Mouse (Mus musculus) layer of hippocampus, adult 9-11 months (tissue): Measurements from ENCODE around the gene Unc79.

Experiments used
- DNase-seq: peaks from one replicate; pipeline ENCODE4 v3.0.0; 2022

The Unc79 gene

DNA sequence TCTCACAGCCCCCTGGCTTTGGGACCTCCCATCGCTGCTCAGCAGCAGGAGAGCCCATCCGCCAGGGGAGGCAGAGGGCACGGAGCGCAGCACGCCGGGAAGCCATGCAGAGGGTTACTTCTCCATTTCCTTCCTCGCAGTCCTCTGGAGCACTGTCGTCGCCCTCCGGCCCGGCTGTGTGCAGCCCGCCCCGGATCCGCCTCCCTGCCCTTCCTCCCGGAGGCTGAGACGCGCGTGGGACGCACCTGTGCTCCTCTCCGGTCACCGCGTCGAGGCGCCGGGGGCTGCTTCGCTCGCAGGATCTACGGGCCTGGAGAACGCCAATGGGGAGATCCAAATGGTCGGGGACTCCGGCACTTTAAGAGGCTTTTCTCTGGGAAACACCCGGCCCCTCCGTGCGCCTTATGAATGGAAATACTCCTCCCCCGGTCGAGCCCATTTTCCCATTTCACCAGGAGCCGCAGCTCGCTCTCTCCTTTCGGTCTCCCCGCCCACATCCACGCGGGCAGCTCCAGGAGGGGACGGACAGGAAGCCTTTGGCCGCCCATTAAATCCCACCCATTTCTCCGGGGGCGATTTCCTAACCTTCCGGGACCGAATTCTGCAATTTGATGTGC lies at the start of gene Unc79:
Unc79 (plus strand) TSS at position 82 of the 617 bp plus-strand sequence.
- DNase-seq: peak; percentile 86

DNA sequence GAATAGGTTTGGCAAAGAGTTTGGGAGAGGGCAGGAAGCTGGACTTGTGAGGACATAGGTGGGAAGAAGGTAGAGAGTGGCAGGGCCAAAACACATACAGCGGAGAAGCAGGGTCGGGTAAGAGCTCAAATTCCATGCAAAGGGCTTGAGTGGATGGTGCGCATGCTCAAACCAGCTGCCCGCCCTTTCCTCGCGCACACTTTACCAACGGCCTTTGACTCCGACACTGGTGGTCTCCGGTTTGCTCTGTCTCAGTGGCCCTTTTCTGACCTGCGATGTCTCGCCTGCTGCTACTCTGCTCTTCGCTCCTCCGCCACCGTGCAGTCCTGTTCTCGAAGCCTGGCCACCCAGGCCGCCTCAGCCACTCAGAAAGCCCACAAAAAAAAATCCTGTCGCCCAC lies 49.6 kb upstream of the Unc79 start, which contains the start of gene Cox8c:
Cox8c (plus strand) TSS at position 226 of the 400 bp plus-strand sequence.
- DNase-seq: no peak

DNA sequence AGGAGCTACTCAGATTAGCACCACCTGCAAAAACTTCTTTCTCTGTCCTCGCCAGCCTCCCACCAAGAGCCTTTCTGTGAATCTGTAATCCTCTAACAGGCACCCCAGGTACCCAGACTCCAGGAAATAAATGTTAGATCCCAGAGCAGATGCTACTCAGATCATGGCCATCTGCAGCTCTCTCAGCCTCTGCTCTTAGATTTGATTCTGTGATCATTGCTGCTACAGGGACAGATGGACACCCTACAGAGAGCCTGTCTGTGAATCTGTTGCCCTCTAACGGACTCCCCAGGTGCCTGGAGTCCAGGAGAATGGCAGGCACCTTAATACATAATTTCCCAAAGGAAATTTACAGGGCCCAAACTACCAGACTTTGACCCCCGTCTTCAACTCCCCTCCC lies 40.5 kb upstream of the Unc79 start:
- DNase-seq: peak; percentile 53

DNA sequence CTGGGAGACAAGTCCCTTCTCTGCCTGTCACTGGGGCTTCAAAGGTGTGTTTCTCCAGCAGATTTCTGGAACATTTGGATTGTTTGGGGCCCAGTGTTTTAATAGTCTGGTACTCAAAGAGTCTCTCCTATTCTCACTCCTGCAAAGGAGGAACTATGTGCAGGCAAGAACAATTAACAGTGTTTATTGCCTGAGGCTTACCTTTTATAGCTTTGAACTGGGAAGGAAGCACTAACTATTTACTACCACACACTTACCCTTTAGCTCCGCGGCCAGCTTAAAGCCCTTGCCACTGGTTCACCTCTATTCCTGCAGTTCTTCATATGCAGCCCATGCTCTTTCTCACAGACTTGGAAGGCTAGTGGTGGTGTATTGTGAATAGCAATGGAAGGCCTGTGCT lies 32.6 kb upstream of the Unc79 start:
- no peak for DNase-seq

DNA sequence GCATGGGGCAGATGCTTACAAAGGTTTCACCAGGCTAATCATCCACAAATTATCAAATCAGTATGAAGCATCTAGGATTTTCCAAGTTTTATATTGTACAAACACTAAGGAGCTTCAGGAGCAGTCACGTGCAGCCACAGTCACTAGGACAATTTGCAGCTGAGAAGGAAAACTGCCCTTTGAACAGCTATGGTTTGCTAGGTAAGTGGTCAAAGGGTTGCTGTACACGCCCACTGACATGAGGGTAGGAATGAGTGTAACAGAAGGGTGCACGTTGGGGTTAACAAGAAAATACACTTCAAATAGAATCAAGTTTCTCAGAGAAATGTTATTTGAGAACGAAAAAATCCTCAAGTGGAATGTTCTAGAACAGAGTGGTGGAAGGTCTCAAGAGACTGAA lies 18.9 kb upstream of the Unc79 start:
- no peak for DNase-seq

DNA sequence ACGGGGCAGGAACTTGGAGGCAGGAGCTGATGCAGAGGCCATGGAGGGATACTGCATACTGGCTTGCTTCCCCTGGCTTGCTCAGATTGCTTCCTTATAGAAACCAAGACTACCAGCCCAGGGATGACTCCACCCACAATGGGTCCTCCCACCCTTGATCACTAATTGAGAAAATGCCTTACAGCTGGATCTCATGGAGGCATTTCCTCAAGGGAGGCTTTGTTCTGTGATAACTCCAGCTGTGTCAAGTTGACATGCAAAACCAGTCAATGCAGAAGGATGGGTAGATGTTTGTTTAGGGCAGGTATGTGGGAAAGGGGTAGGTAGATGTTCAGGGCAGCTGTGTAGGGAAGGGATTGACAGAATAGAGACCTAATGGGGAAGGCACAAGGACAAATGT lies 18.3 kb upstream of the Unc79 start:
- no peak for DNase-seq

DNA sequence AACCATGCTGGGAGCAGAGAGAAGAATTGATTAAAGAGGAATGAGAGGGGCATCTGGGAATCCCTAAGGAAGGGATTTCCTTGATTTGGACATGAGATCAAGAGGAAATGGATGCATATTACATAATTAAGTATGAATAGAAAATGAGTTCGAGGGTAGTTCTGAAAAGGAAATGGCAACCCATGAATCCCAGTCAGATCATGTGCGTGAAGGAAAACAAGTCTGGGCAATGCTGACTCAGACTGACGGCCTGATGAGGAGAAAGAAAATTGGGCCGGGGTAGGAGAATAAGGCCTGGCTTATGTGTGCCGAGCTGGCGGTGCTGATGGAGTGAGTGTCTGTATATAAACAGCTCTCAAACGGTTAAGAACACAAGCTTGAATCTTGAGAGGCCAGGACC lies 17.9 kb upstream of the Unc79 start:
- no peak for DNase-seq

DNA sequence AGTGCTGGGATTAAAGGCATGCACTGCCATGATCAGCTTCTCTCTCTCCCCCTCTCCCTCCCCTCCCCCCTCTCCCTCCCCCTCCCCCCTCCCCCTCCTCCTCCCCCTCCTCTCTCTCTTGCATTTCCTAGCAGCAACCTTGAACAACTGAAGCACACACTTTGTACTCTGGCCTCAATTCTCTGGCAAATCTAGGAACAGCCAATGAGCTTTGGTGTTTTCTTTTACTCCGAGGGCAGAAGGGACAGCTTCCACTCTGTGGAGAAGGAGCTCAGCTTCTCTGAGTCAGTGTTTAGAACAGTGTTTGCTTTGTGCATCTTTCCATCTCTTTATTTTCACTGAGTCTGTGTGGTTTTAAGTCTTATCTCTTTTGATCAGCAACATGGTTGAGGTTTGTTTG lies 12.8 kb upstream of the Unc79 start:
- no peak for DNase-seq

DNA sequence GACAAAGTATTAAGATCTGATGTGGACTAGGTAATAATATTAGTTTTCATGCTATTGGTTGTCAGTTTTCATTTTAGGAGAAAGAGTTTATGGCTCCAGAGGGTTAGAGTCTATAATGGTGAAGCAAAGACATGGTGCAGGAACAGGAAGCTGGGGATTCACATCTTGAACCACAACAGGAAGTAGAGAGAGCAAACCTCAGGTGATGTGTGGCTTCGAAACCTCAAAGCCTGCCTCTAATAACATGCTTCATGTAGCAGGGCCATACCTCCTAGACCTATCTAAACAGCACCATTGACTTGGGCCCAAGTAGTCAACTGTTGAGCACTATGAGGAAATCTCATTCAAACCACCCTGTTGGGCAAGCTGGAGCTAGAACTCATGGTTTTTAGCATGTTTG lies 3.1 kb upstream of the Unc79 start:
- DNase-seq: no peak

DNA sequence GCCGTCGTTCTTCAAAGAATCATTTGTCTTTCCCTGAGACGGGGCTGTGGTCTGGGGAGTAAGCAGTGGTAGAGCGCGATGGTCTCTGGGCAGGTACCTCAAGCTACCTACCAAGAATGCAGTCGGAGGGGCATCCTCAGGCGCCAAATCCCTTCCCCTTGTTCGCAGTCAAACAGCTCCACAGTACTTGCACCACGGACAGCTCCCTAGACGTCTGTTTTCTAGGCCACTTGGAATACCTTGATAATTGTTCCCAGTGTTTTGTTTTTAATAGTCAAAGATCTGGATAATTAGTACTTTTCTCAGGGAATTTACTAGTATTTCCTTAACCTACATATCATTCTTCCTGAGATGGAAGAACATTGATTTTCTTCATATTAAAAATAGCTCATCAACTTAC lies 833 bp upstream of the Unc79 start:
- DNase-seq: no peak

DNA sequence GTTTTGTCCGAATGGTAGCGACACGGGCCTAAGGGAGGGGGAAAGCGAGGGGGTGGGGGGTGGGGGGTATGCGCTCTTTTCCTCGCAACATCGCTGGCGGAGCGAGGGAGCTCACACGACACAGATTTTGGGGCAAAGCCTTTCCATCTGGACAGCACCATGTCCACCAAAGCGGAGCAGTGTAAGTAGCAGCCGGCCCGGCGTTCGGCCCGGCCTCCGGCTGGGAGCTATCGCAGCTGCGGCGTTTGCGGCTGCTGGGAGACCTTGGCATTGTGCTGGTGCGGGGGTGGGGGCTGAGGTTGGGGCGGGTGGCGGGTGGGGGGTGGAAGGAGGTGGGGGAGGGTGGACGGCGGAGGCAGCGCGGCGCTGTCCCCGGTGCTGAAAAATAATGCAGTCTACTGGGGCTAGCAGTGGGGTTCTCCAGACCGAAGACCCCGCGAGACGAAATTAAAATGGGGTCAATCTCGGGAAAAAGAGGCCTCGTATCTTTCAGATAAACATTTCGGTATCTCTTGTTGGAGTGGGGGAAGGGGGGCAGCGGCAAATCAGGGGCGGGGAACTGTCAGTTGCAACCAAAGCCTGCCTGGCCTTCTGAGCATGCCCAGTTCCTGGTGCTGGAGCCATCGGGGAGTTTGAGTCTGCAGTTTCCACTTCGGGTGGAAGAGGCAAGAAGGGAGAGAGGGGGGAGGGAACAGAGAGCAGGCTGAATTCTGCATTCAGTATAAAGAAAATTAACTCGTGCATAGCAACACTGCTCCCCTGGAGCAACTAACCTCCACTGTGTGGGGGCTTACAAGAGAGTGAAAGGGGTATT lies 943 bp downstream of the Unc79 start:
- DNase-seq: peak; percentile 74

DNA sequence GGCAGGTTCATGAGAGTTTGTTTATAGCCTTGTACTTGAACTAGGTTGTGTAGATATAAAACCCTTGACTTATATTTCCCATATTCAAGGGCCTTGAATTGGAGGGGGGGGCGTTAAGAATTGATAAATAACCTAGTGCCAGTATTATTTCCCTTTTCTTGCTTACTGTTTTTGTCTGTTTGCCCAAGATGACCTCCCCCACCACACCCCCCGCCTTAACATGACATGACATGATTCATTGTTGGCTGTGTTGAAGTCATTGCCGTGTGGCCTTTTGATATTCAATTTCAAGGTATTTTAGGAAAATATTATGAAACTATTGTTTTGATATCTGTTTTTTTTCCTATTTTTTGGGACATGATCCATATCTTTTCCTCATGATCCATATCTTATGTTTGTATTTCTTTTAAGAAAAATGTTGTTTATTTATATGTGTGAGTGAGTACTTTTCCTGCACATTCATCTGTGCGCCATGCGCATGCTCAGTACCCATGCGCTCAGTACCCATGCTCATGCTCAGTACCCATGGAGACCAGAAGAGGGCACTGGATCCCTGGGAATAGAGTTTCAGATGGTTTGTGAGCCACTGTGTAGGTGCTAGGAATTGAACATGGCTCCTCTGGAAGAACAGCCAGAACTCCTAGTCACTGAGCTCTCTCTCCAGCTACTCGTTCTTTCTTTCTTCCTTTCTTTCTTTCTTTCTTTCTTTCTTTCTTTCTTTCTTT lies 11.6 kb downstream of the Unc79 start:
- DNase-seq: no peak

DNA sequence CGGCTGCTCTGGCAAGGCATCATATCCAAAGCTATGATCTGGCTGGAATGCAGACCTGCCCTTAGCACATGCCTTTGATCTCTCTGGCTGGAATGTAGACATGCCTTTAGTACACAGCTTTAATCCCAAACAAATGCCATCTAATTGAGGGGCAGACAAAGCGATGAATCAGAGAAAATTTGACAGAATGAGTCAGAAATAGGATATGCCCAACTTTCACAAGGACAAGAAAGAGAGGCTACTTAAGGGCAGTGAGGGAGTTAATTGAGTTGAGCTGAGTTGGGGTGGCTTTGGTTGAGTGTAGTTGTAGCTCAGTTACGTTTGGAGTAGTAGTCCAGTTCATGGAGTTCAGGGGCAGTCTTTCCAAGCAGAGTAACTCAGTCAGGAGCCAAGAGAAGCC lies 12.4 kb downstream of the Unc79 start:
- no peak for DNase-seq

DNA sequence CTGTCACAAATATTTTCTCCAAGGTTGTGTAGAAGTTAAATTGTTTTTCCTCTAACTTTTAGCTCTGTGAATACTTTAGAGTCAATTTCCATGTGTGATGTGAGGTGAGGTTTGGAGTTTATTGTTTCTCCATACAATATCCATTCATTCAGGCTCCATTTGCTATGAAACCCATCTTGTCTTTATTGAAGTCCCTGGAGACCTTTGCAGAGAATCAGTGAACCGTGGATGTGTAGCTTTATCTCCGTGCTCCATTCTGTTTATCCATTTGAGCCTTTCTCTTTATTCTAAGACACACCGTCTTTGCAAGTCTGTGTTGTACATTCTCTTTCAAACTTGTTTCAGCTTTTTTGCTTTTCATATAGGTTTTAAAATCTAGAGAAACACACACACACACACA lies 15.8 kb downstream of the Unc79 start:
- DNase-seq: no peak

DNA sequence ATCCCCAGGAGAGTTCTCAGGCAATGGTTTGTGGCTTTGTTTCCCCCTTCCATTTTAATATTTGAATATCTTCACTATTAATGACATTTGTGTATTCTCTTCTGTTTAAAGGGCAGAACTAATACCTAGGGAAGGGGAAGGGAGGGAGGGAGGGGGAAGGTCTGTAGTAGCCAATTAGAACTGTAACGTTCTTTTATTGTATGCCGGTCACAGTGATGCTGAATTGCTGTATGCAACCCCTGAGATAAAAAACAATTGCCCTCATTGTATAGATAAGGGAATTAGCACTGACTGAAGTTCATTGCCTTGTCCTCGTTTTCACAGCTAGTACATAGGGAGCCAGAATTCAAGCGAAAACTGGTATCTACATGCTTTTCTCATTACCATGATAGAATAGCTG lies 31.9 kb downstream of the Unc79 start:
- DNase-seq: no peak

DNA sequence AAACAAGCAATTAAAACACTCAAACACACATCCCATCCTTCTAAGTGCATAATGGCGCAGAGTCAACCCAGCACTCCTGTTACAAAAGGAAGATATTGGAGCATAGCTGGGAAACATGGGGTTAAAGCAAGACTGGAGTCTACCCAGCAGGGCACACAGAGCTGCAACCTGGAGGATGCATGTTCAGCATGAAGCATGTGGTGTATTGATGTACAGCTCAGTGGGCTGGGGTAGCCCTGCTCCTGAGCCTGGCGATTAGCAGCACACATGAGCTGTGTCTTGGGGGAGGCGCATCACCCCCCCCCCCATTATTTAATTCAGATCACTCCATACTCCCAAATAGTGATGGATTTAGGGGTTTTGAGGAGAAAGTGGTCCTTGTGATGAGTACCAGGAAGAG lies 32.9 kb downstream of the Unc79 start:
- no peak for DNase-seq

DNA sequence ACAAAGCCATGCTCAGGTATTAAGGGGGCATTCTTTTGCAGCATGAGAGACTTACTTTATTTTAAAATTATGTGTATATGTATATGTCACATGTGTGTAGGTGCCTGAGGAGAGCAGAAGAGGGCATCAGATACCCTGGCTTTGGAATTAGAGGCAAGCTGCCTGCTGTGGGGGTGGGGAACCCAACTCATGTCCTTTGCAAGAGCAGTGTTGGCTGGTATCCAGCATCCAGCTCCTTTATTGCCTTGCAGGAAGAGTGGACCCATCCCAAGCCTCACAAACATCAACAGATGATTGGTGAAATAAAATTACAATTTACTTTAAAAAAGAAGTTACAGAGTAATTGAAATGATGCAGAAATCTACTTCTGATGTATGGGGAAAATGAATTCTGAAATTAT lies 36.7 kb downstream of the Unc79 start:
- no peak for DNase-seq

DNA sequence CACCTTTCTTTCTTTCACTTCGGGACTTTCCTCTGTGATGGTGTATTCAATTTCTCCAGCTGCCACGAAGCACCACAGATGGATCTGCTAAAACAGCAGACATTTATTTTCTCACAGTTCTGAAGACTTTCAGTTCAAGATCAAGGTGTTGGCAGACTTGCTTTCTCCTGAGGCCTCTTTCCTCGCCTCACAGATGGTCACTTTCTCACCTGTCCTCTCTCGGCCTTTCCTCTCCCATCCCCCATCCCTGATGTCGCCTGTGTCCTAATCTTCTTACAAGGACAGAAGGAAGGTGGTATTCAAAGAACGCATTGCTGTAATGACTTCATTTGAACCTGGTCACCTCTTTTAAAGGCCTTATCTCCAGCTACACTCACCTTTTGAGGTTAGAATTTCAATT lies 39.1 kb downstream of the Unc79 start:
- DNase-seq: no peak

DNA sequence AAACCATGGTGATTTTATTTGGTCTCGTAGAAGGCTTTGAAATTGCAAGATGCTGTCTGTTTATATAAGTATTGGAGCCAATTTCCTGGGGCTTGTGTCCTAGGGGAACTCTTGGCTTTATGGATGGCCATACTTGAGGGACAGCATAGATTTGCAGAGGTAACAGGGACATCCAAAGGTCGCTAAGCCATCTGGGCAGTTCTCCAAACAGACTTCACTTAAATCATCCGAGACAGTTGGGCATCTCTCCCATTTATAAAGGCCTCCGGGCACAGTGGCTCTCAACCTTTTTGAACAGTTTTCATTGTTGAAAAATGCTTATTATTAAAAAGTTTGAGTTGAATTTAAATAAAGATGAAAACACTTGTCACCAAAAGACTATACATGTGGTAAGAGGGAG lies 59.8 kb downstream of the Unc79 start:
- no peak for DNase-seq

DNA sequence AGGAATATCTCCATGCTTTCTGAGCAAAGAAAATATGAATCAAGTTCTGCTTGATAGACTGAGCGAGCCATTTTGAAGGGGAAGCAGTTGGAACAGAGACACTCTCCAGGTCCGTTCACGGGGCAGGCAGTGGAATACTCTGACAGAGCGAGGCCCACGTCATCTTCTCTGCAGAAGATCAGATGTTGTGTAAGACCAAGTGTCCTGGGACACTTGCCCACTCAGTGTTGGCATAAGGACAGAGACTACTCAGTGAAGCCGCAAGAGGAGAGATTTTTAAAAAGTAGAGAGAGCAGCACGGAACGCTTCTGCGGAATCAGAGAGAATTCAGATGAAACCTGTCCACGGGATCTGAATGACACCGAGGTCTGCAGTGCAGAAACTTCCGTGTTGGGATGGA lies 69.5 kb downstream of the Unc79 start:
- DNase-seq: no peak

DNA sequence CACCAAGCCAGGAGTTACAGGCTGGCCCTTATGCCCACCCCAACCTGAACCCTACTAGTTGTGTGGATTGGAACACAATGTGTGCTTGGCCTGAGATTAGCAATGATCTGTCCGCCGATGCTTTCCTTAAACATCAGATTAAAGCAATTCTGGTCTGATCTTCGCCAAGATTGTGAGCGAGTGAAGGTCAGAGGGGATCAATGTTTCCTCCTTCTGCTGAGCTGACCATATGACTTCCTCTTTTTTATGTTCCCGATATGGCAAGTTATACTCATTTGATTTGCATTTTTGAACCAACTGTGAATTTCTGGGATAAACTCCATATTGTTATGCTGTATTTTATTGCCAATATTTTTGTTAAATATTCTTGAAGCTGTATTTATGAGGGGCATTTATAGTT lies 88.0 kb downstream of the Unc79 start:
- no peak for DNase-seq

DNA sequence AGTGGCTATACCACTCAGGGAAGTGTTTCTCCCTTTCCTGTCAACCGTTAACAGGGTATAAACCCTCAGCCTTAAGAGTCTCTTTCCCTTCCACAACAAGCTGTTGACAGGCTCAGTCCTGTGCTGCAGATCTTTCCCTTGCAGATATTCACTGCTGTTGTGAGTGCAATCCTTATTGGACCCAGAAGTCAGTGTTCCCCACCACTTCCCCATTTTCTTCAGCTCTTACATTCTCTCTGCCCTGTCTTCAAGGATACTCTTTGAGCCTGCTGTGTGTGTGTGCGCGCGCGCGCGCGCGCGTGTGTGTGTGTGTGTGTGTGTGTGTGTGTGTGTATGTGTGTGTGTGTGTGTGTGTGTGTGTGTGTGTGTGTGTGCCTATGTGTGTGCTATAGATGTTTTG lies 90.7 kb downstream of the Unc79 start:
- DNase-seq: no peak

DNA sequence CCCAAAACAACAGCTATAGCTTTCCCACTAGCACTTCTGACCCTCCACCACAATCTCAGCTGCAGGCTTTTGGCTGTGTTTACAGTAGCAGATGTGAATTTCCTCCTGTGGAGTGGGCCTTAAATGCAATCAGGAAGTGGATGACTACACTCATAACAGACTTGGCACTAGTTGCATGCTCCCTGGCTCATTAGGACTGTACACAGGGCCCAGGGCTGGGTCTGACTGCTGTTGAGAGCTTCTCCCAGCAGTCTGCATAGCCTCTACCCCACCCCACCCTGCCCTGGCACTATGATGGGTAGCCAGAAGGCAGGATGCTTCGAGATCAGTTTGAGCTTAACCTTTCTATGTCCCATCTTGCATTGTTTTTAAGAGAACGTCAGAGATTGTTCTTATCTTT lies 91.5 kb downstream of the Unc79 start:
- no peak for DNase-seq

DNA sequence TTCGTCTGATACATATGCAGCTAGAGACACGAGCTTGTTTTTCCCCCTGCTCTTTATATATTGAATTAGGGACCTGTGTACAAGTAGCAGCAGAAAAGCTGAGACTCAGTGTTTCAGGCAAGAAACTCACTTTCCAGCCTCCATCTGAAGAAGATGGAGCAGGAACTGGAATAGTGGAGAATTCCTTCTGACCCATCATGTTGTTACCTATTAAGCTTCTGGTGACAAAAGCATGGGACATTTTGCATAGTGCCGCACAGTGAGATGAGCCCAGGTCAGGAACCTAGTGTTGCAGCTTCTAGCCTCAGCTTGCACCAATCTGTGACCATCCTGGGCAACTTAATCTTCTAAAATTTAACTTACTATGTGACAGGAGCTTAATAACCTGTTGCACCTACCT lies 92.7 kb downstream of the Unc79 start:
- DNase-seq: no peak
